Mouse (Mus musculus): Measurements from ENCODE around the gene Tmem239. TPM values are rescaled to one million over a fixed set of nuclear protein-coding genes. Genes with fewer than 3 reads are reported as not detected.

Gene Tmem239
- polyA plus RNA-seq, 1 experiment: not detected

DNA sequence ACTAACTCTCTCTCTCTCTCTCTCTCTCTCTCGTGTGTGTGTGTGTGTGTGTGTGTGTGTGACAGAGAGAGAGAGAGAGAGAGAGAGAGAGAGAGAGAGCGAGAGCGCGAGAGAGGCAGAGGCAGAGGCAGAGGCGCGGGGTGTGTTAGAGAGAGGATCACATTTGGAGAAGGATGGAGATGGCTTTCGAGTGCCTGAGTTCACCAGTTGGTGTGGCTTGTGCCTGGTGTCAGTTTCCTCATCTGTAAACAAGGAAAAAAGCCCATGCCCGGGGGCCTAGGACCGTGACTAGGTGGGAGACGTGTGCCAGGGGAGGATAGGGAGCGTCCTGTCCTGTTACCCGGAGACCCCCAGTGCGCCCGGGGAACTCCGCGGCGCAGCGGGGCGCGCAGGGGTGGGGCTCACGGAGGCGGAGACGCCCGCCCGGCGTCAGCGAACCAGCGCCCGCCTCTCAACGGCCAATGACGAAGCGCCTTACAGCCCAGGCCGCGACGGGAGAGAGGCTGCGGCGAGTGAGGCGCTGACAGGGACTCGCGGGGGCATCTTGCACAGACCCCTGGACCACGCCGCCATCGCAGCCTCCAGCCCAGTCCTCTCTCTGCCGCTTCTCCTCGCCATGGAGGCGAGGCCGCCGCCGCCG, 43.6 kb downstream of the Tmem239 start, which contains the start of gene Ptpra:
TSS of gene Ptpra (plus strand) at position 485 of the 640 bp plus-strand sequence.
- DNase-seq (ENCODE audit: low read depth in 1 of 2, low spot score in 2 of 2): peak; percentile 66 to 90
- H3K27ac ChIP-seq (ENCODE audit: insufficient read depth, low read length): peak within 1 kb of the TSS; percentile 94
- peak within 1 kb of the TSS; percentile 95 for H3K4me3 ChIP-seq (ENCODE audit: extremely low read depth, insufficient read depth, insufficient read length)
- TF ChIP-seq POLR2A (IDR thresholded peaks at IDR 0.05; ENCODE audit: low read depth, low read length) (peak; percentile 88), CTCF (IDR thresholded peaks at IDR 0.05; ENCODE audit: extremely low read depth, insufficient read depth, insufficient read length, insufficient replicate concordance) (no peak)
- under 1% methylated on average over 50 of the region's 50 CpGs for WGBS
- H3K27me3 ChIP-seq (ENCODE audit: control insufficient read depth, insufficient read depth, low read length): no peaks in the 10 kb centered on the region
- no peaks in the 10 kb centered on the region; the same call in 1 of the 2 replicates for H3K4me1 ChIP-seq (ENCODE audit: control insufficient read depth, insufficient read depth, insufficient read length)
- no peaks in the 10 kb centered on the region for H3K36me3 ChIP-seq (ENCODE audit: control insufficient read depth, insufficient read depth, low read length)

DNA sequence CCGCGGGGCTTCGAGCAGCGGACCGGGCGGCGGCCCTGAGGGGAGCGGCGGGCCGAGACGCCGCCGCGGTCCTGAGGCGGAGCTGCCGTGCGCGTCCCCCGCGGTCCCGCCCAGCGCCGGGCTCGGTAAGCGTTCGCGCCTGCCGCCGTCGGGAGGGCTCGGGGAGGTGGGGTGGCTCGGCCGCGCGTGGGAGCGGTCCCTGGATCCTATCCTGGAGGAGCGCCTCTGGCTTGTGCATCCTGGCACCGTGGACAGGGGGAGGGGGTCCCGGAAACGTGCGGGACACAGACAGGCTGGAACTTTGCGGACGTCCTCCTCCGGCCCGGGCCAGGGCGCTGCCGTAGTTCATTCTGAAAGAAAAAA, 44.1 kb downstream of the Tmem239 start:
- peak overlapping the region; percentile 94 for H3K27ac ChIP-seq (ENCODE audit: insufficient read depth, low read length)
- peak overlapping the region; percentile 95 for H3K4me3 ChIP-seq (ENCODE audit: extremely low read depth, insufficient read depth, insufficient read length)
- peak in 1 of 2 experiments; percentile 58 for DNase-seq (ENCODE audit: low read depth in 1 of 2, low spot score in 2 of 2)
- 1% methylated on average over 43 of the region's 47 CpGs for WGBS
- H3K4me1 ChIP-seq (ENCODE audit: control insufficient read depth, insufficient read depth, insufficient read length): no peaks in the 10 kb centered on the region; the same call in 1 of the 2 replicates
- TF ChIP-seq POLR2A (IDR thresholded peaks at IDR 0.05; ENCODE audit: low read depth, low read length): no peak
- no peak for TF ChIP-seq CTCF (IDR thresholded peaks at IDR 0.05; ENCODE audit: extremely low read depth, insufficient read depth, insufficient read length, insufficient replicate concordance)
- H3K27me3 ChIP-seq (ENCODE audit: control insufficient read depth, insufficient read depth, low read length): no peaks in the 10 kb centered on the region
- H3K36me3 ChIP-seq (ENCODE audit: control insufficient read depth, insufficient read depth, low read length): no peaks in the 10 kb centered on the region

DNA sequence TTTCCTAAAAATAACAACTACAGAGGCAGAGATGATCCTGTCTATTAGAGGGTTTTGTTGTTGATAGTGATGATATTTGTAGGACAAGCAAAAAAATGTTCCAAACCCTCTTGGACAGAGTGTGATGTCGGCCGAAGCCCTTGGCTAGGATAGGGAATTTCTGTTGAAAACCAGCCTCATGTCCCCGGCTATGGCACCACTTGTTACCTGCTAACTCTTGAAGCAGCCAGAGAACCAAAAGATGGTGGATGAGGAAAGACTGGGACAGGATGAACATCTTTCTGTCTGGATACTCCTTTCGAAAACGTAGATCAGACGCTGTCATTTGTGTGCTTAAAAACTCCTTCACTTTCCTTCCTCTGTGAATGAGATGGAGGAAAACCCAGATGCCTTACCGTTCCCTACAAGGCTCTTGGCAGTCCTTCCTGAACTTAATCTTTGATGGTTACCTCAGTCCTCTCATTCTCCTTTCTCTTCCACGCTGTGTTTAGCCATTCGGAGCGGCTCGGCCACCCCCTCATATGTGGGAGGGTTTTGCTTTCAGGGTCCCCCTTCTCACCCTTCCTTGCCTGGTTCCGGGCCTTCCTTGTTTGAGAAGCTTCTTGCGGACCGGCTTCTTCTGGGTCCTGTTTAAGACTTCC, 44.9 kb downstream of the Tmem239 start:
- DNase-seq (ENCODE audit: low read depth in 1 of 2, low spot score in 2 of 2): no peak
- Histone ChIP-seq H3K4me3 (ENCODE audit: extremely low read depth, insufficient read depth, insufficient read length) (peak overlapping the region; percentile 21; the same call in 1 of the 2 replicates), H3K4me1 (ENCODE audit: control insufficient read depth, insufficient read depth, insufficient read length) (no peaks in the 10 kb centered on the region; the same call in 1 of the 2 replicates), H3K27me3 (ENCODE audit: control insufficient read depth, insufficient read depth, low read length) (no peaks in the 10 kb centered on the region), H3K27ac (ENCODE audit: insufficient read depth, low read length) (no peak overlapping the region), H3K36me3 (ENCODE audit: control insufficient read depth, insufficient read depth, low read length) (no peaks in the 10 kb centered on the region)
- WGBS: 71% methylated on average over 14 of the region's 14 CpGs
- TF ChIP-seq CTCF (IDR thresholded peaks at IDR 0.05; ENCODE audit: extremely low read depth, insufficient read depth, insufficient read length, insufficient replicate concordance) (no peak), POLR2A (IDR thresholded peaks at IDR 0.05; ENCODE audit: low read depth, low read length) (no peak)

DNA sequence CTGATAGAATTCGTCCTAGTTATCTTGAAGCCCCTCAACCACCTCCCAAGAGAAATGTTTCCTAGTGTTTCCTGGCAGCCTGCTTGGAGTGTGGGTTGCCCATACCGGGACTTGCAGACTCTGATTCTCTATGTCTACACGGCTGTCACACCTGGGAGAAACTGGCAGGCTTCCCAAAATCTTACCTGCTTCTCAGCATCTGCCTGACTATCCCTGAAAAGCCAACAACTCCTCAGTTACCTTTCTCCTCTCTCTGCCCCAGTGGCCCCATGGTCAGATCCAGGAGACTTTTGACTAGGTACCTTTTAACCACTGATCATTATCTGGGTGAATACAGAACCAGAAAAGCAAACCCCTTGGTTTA, 45.4 kb downstream of the Tmem239 start:
- H3K27ac ChIP-seq (ENCODE audit: insufficient read depth, low read length): no peak overlapping the region
- H3K27me3 ChIP-seq (ENCODE audit: control insufficient read depth, insufficient read depth, low read length): no peaks in the 10 kb centered on the region
- no peak for DNase-seq (ENCODE audit: low read depth in 1 of 2, low spot score in 2 of 2)
- TF ChIP-seq POLR2A (IDR thresholded peaks at IDR 0.05; ENCODE audit: low read depth, low read length): no peak
- TF ChIP-seq CTCF (IDR thresholded peaks at IDR 0.05; ENCODE audit: extremely low read depth, insufficient read depth, insufficient read length, insufficient replicate concordance): no peak
- 64% methylated on average over 3 of the region's 3 CpGs for WGBS
- H3K4me1 ChIP-seq (ENCODE audit: control insufficient read depth, insufficient read depth, insufficient read length): no peaks in the 10 kb centered on the region; the same call in 1 of the 2 replicates
- H3K4me3 ChIP-seq (ENCODE audit: extremely low read depth, insufficient read depth, insufficient read length): no peak overlapping the region
- H3K36me3 ChIP-seq (ENCODE audit: control insufficient read depth, insufficient read depth, low read length): no peaks in the 10 kb centered on the region

DNA sequence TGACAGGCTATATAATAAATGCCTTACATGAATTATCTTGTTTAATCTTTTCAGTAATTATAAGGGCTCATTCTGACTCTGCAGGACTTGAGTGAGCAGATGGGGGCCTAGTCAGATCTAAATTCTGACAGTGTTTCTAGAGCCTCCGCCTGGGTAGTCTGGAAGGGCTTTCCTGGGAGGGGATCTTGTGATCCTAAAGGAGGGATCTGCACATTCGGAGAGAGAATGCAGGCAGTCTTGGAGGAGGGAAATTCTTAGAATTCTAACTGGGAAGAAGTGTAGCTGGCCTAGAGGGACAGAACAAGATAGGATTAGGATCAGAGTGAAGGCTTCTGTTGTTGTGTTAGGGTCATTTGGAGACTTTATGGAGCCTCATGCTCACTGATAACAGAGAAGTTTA, 46.0 kb downstream of the Tmem239 start:
- no peaks in the 10 kb centered on the region for H3K36me3 ChIP-seq (ENCODE audit: control insufficient read depth, insufficient read depth, low read length)

DNA sequence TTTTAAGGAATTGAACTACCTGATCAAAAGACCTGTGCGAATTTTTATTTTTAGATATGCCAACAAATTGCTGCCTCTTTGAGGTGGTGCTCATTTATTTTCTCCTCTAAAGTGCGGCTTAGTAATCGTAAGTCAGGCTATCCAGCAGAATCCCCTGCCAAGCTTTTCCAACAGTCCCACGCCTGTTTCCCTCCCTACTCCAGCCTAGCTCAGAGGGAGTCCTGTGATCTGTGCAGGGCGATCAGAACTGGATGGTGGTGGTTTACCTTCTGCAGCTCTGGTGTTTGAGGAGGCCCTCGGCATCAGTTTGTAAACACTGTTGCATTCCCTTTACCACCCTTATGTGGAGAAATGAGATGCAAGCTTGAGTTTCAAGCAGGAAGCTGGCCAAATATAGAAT, 47.1 kb downstream of the Tmem239 start:
- DNase-seq (ENCODE audit: low read depth in 1 of 2, low spot score in 2 of 2): no peak
- 88% methylated on average over 6 of the region's 6 CpGs for WGBS
- Histone ChIP-seq H3K36me3 (ENCODE audit: control insufficient read depth, insufficient read depth, low read length) (no peaks in the 10 kb centered on the region), H3K4me3 (ENCODE audit: extremely low read depth, insufficient read depth, insufficient read length) (no peak overlapping the region), H3K4me1 (ENCODE audit: control insufficient read depth, insufficient read depth, insufficient read length) (no peaks in the 10 kb centered on the region; the same call in 1 of the 2 replicates), H3K27ac (ENCODE audit: insufficient read depth, low read length) (no peak overlapping the region), H3K27me3 (ENCODE audit: control insufficient read depth, insufficient read depth, low read length) (no peaks in the 10 kb centered on the region)
- TF ChIP-seq CTCF (IDR thresholded peaks at IDR 0.05; ENCODE audit: extremely low read depth, insufficient read depth, insufficient read length, insufficient replicate concordance) (no peak), POLR2A (IDR thresholded peaks at IDR 0.05; ENCODE audit: low read depth, low read length) (no peak)

More for the DNA sequence above, 46.0 kb downstream of the Tmem239 start:
- H3K27ac ChIP-seq (ENCODE audit: insufficient read depth, low read length): no peak overlapping the region
- 96% methylated on average over 2 of the region's 2 CpGs for WGBS
- H3K27me3 ChIP-seq (ENCODE audit: control insufficient read depth, insufficient read depth, low read length): no peaks in the 10 kb centered on the region
- DNase-seq (ENCODE audit: low read depth in 1 of 2, low spot score in 2 of 2): no peak
- no peak overlapping the region for H3K4me3 ChIP-seq (ENCODE audit: extremely low read depth, insufficient read depth, insufficient read length)
- H3K4me1 ChIP-seq (ENCODE audit: control insufficient read depth, insufficient read depth, insufficient read length): no peaks in the 10 kb centered on the region; the same call in 1 of the 2 replicates
- no peak for TF ChIP-seq CTCF (IDR thresholded peaks at IDR 0.05; ENCODE audit: extremely low read depth, insufficient read depth, insufficient read length, insufficient replicate concordance)
- TF ChIP-seq POLR2A (IDR thresholded peaks at IDR 0.05; ENCODE audit: low read depth, low read length): no peak

All from spleen, adult 2 months (tissue).